Mouse (Mus musculus) adrenal gland, adult 2 months (tissue): ENCODE data around the gene Neurl4. TPM values are rescaled to one million over a fixed set of nuclear protein-coding genes. Genes with fewer than 3 reads are reported as not detected.

Experiments
- DNase-seq: peaks from one replicate; pipeline ENCODE4 v3.0.0; 2021
- polyA plus RNA-seq: library from polyadenylated mRNA; depleted of rRNA; stranded (reverse); fragments of >200 nt; gene quantifications from 2 replicates; pipeline ENCODE4 v1.2.3, GENCODE M21; 2012
- total RNA-seq, 2 experiments: library from RNA; stranded (reverse); gene quantifications; 2 replicates each; pipeline ENCODE4 v1.2.3; 2021

The Neurl4 gene
- total and polyA plus RNA-seq, 3 experiments, result 40.6 to 47.6 (median 44.2) TPM

GRCm38 (mm10) chr11:69881787-69882670, 18.8 kb upstream of the Neurl4 start:
- no peak for DNase-seq

DNA sequence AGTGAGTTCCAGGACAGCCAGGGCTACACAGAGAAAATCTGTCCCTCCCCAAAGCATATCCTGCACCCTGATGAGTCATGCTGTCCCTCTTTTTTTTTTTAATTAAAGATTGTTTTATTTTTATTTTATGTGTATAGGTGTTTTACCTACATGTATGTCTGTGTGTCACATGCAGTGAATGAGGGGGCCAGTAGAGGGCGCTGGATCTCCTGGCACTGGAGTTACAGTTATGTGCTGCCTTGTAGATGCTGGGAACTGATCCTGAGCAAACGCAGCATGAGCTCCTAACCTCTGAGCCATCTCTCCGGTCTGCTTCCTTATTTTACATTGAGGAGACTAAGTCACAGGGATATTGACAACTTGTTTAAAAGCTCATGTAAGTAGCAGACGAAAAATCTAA, 17.8 kb upstream of the Neurl4 start:
- no peak for DNase-seq

DNA sequence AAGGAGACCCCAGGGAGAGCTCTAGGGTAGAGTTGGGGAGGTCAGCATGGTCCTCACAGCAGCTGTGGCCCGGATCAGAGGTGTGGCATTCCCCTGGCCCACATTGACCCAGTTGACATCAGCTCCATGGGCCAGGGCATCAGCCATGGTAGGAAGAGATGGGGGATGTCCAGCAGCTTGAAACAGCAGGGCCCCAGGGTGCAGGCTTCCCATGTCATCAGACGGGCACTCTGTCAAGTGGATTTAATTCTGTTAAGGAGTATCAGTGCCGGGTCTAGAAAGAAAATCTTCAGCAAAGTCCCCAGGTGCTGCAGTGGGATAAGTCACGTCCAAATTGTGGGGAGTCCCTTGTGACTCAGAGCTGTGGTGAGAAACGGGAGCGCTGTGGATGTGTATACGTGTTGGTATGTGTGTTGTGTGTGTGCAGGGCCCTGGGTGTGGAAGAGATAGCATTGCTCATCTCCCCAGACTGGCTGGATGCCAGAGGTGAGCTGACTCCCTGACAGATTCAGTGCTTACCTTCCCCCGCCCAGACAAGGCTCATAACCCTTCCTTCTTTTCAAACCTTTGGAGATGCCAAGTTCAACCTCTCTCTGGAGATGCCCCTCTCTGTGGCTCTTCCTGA, 17.2 kb upstream of the Neurl4 start:
- DNase-seq, result no peak

- no peak for DNase-seq
These were observed 16.6 kb upstream of the Neurl4 start for GRCm38 (mm10) chr11:69884240-69884639.

GRCm38 (mm10) chr11:69884663-69885062, 16.2 kb upstream of the Neurl4 start:
- no peak for DNase-seq

- no peak for DNase-seq
These were observed 13.8 kb upstream of the Neurl4 start for GRCm38 (mm10) chr11:69886907-69887635.

DNA sequence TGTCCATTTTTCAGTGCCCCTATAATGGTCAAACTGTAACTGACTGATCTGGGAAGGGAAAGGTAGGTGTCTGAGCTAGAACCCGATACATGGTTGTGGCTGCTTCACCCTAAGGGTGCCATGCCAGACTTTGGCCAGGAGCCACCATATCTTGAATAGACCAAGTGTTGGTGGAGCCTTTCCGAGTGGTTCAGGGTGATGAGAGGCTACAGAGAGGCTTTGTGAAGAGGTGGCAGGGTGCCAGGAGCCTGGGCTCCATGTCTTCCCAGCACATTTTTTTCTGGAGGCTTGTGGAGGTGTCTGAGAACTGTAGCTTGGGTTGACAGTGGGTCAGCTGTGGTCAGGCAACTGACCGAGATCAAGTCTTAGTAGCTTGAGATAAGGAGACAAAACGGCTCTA, 9.4 kb upstream of the Neurl4 start:
- DNase-seq, result no peak

DNA sequence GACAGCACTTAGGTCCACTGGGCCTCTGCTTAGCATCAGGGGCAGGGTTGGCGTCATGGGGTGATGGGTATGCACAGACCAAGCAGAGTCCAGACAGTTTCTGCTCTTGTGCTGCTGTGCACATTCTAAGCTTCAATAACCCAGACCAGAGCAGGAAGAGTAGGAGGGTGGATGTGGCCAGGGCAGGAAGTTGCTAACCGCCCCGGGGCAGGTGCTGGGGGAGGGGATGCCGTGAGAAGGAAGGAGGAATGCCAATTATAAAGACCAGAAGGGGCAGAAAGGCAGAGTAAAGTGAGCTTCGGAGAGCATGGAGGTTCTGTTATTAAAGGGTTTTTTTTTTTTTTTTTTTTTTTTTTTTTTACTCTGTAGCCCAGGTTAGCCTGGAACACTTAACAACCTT, 6.2 kb upstream of the Neurl4 start:
- DNase-seq, result no peak

GRCm38 (mm10) chr11:69895291-69895690, 5.6 kb upstream of the Neurl4 start, which contains the start of gene Acap1:
Acap1 (minus strand) TSS chr11:69895539.
- DNase-seq, result no peak

- DNase-seq, result no peak
These were observed 1.0 kb upstream of the Neurl4 start for GRCm38 (mm10) chr11:69899870-69900269.

DNA sequence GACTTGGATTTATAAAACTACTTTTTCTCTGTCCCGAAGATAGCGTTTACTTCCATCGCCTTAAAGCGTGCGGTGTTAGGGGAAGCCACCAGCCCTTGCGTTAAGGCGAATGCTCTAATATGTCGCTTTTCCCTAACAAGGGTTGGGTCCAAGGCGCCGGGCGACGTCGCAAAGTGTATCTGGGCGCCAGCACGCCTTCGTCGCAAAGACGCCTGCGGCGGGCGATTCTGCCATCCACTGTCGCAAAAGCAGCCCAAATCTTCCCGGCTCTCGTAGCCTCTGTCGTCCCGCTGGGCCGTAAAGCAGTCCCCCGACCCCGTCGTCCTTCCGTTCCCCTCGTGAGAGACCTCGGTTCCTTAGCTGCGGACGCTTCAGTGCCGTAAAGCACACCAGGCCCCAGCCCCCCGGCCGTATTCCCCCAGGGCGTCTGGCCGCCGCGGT, 554 bp downstream of the Neurl4 start:
- DNase-seq, result peak; percentile 97

DNA sequence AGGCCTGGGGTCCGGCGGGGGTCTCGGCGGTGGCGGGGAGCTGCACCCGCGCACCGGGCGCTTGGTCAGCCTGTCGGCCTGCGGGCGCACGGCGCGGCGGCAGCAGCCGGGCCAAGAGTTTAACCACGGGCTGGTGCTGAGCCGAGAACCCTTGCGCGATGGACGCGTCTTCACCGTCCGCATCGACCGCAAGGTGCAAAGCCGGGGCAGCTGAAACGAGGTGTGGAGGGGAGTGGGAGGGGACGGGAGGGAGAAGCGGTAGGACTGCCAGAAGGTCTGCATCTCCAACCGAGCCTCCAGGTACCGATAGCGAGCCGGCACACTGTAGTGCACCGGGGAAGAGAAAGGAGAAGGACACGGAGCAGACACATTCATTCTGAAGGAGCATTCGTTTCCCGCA, 1.1 kb downstream of the Neurl4 start:
- DNase-seq, result no peak

DNA sequence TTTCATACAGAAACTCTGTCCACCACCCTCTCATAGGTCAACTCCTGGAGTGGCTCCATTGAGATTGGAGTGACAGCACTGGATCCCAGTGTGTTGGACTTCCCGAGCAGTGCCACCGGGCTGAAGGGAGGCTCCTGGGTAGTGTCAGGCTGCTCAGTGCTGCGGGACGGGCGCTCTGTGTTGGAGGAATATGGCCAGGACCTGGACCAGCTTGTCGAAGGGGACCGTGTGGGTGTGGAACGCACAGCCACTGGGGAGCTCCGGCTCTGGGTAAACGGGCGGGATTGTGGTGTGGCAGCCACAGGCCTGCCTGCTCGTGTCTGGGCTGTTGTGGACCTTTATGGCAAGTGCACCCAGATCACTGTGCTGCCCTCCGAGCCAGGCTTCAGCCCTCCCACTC, 2.1 kb downstream of the Neurl4 start:
- DNase-seq, result no peak

DNA sequence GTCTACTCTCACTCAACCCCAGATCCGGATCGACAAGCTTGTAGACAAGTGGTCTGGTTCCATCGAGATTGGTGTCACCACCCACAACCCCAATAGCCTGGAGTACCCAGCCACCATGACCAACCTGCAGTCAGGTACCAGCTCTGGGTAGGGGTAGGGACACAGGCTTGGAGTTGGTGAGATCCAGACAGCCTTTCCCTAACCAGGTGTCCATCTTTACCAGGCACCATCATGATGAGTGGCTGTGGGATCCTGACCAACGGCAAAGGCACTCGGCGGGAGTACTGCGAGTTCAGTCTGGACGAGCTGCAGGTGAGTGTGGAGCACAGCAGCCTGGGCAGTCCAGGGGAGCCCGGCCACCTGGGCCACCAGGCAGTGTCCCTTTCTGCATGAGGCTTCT, 3.4 kb downstream of the Neurl4 start:
- DNase-seq, result no peak

GRCm38 (mm10) chr11:69908645-69909044, 7.8 kb downstream of the Neurl4 start:
- no peak for DNase-seq

GRCm38 (mm10) chr11:69909174-69909573, 8.3 kb downstream of the Neurl4 start:
- DNase-seq, result no peak

DNA sequence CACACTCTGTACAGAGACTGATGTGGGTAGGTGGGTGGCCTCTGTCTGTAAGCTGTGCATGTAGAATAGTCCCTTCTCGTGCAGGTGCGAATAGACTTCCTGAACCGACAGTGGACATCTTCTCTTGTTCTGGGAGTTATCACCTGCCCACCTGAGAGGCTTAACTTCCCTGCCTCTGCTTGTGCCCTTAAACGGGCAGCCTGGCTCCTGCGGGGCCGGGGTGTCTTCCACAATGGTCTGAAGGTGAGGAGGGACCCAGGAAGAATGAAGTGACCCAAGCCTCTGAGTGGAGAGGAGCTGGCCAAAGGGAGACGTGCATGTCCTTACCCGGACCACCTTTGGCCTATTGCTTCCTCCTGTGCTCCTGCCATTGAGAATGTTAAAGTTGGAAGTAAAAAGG, 9.3 kb downstream of the Neurl4 start:
- DNase-seq, result no peak

DNA sequence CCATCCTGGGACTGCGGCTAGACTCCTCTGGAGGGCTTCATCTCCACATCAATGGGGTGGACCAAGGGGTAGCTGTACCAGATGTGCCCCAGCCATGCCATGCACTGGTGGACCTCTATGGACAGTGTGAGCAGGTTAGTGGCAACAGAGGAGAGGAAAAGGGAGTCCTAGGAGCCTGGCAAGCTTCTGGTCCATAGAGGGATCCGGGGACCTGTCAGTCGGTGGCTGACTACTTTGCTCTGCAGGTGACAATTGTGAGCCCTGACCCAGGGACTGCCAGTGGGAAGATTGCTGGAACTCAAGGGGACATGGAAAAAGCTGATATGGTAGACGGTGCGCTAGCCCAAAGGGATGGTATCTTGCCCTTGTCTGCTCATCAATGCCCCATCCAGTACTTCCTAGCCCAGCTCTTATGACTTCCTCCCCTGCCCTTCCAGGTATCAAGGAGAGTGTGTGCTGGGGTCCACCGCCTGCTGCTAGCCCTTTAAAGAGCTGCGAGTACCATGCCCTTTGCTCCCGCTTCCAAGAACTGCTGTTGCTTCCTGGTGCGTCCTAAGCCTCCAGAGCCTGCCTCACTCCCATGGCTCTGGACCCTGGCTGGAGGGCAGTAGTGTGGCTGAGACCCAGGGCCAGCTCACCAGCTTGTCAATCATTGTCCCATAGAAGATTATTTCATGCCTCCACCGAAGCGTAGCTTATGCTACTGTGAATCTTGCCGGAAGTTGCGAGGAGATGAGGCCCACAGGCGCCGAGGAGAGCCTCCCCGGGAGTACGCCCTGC, 10.1 kb downstream of the Neurl4 start:
- DNase-seq, result no peak

GRCm38 (mm10) chr11:69911701-69912100, 10.8 kb downstream of the Neurl4 start:
- no peak for DNase-seq

GRCm38 (mm10) chr11:69912716-69913530, 12.1 kb downstream of the Neurl4 start:
- no peak for DNase-seq
